Mouse (Mus musculus) heart, embryonic 11.5 days (tissue): ENCODE data around the gene Hormad2. TPM values are rescaled to one million over a fixed set of nuclear protein-coding genes. Genes with fewer than 3 reads are reported as not detected.

Experiments
- ATAC-seq: fragments of 200-750 bp; cut with Nextera tagmentation; replicated peaks from 2 replicates; pipeline ENCODE4 v1.8.0; 2017; ENCODE audit warnings: moderate library complexity; ENCODE audit not compliant: insufficient number of reproducible peaks, low FRiP score, low TSS enrichment
- H3K27ac ChIP-seq: fragments of 300-500 bp; sonication (generic); 2 replicates; pipeline ENCODE4 v1.5.1; 2014; ENCODE audit warnings: mild to moderate bottlenecking, low read depth, low read length
- H3K27me3 ChIP-seq: fragments of 300-500 bp; sonication (generic); 2 replicates; pipeline ENCODE4 v1.6.1; 2014; ENCODE audit warnings: mild to moderate bottlenecking, low read length, mixed read lengths; ENCODE audit not compliant: control insufficient read depth, insufficient read depth
- H3K36me3 ChIP-seq: fragments of 300-500 bp; sonication (generic); 2 replicates; pipeline ENCODE4 v1.6.1; 2014; ENCODE audit warnings: mild to moderate bottlenecking, low read length, moderate library complexity, mixed read lengths; ENCODE audit not compliant: control insufficient read depth, insufficient read depth
- H3K4me1 ChIP-seq: fragments of 300-500 bp; sonication (generic); 2 replicates; pipeline ENCODE4 v1.6.1; 2014; ENCODE audit warnings: low read length; ENCODE audit not compliant: control insufficient read depth, insufficient read depth
- H3K4me2 ChIP-seq: fragments of 300-500 bp; sonication (generic); 2 replicates; pipeline ENCODE4 v1.6.1; 2014; ENCODE audit warnings: mild to moderate bottlenecking, moderate library complexity
- H3K4me3 ChIP-seq: fragments of 300-500 bp; sonication (generic); 2 replicates; pipeline ENCODE4 v1.5.1; 2014; ENCODE audit warnings: low read depth, low read length
- H3K9ac ChIP-seq: fragments of 300-500 bp; sonication (generic); 2 replicates; pipeline ENCODE4 v1.6.1; 2014; ENCODE audit warnings: mild to moderate bottlenecking, low read depth, low read length, moderate library complexity
- H3K9me3 ChIP-seq: fragments of 300-500 bp; sonication (generic); replicated peaks from 2 replicates; pipeline ENCODE4 v1.6.1; 2016; ENCODE audit warnings: low read length; ENCODE audit not compliant: control insufficient read depth
- WGBS: fragments of 180-500 bp; shearing (Covaris S2); extraction: QIAGEN DNeasy Blood & Tissue Kit; methylation state at CpG from one replicate; pipeline ENCODE4 v1.1.7; 2014; ENCODE audit not compliant: insufficient replicate concordance; 5-methylcytosine and 5-hydroxymethylcytosine counted together
- polyA plus RNA-seq: library from polyadenylated mRNA; unstranded; fragments of >200 nt; fragmentation: Nextera tagmentation; extraction: Ambion mirVana; gene quantifications from 2 replicates; pipeline ENCODE4 v1.2.1, GENCODE M21; 2014

The Hormad2 gene
- polyA plus RNA-seq, 1 experiment from 2014 or later, result 0.82 TPM

- no peaks in the 10 kb centered on the region for H3K9me3 ChIP-seq
- no peak overlapping the region for H3K27ac ChIP-seq
- no peaks in the 10 kb centered on the region for H3K36me3 ChIP-seq
- H3K4me2 ChIP-seq, result no peak overlapping the region
- no peak for ATAC-seq
- no peak overlapping the region for H3K4me3 ChIP-seq
- 72% methylated on average over 7 of the region's 7 CpGs for WGBS
- H3K9ac ChIP-seq, result no peak overlapping the region
- peaks cover 4% of the 10 kb centered on the region; the same call in 1 of the 2 replicates for H3K4me1 ChIP-seq
- no peaks in the 10 kb centered on the region for H3K27me3 ChIP-seq
Observed at GRCm38 (mm10) chr11:4403381-4403780, 37.5 kb downstream of the Hormad2 start.

DNA sequence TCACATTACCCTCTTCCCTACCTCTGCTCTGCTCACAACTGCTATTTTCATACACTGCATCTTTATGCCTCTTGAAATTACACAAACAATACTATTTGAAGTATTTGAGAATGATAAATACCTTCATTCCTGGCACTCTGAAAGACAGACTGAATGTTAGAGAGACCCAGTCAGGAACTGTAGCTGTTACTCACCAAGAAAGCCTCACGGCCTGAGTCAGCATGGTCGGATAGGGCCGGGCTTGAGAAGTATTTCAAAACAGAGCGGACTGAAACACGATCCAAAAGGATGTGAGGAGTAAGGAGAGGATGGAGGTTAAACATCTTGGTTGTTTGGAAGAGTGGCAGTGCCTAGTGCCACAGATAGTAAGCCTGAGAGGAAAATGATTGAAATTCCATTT lies 39.7 kb downstream of the Hormad2 start:
- no peaks in the 10 kb centered on the region for H3K9me3 ChIP-seq
- H3K36me3 ChIP-seq, result no peaks in the 10 kb centered on the region
- H3K4me2 ChIP-seq, result no peak overlapping the region
- no peak overlapping the region for H3K9ac ChIP-seq
- 43% methylated on average over 5 of the region's 5 CpGs for WGBS
- no peak for ATAC-seq
- no peak overlapping the region for H3K4me3 ChIP-seq
- no peaks in the 10 kb centered on the region for H3K27me3 ChIP-seq
- H3K4me1 ChIP-seq, result peaks cover 4% of the 10 kb centered on the region; the same call in 1 of the 2 replicates
- H3K27ac ChIP-seq, result no peak overlapping the region

- no peak overlapping the region for H3K4me3 ChIP-seq
- no peak for ATAC-seq
- no peaks in the 10 kb centered on the region for H3K27me3 ChIP-seq
- H3K27ac ChIP-seq, result no peak overlapping the region
- no peaks in the 10 kb centered on the region for H3K9me3 ChIP-seq
- no peaks in the 10 kb centered on the region for H3K36me3 ChIP-seq
- no peak overlapping the region for H3K4me2 ChIP-seq
- no peak overlapping the region for H3K9ac ChIP-seq
- H3K4me1 ChIP-seq, result no peaks in the 10 kb centered on the region
Observed at GRCm38 (mm10) chr11:4394226-4394625, 46.7 kb downstream of the Hormad2 start.

- Histone ChIP-seq H3K27me3 (no peaks in the 10 kb centered on the region), H3K4me2 (no peak overlapping the region), H3K4me1 (no peaks in the 10 kb centered on the region), H3K9me3 (no peaks in the 10 kb centered on the region), H3K4me3 (no peak overlapping the region), H3K9ac (no peak overlapping the region), H3K36me3 (no peaks in the 10 kb centered on the region), H3K27ac (no peak overlapping the region)
- ATAC-seq, result no peak
- WGBS, result 31% methylated on average over 2 of the region's 2 CpGs
Observed at GRCm38 (mm10) chr11:4388018-4388417, 52.9 kb downstream of the Hormad2 start.

DNA sequence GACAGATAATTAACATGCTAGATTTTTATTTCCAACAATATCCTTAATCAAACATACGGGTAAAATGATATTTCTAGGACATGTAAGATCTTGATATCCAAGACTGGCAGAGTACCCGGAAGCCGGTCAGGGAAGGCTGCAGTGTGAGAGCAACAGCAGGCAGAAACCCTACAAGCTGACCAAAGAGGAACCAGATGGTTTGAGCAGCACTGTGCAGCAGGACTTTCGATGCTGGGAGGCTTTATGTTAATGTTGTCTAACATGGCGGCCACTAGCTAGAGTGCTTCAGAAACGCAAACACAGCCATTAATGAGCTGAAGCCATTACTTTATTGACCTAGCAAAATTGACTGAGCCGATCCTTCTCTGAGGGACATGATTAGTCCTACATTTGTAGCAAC lies 58.6 kb downstream of the Hormad2 start:
- H3K4me1 ChIP-seq, result no peaks in the 10 kb centered on the region
- 80% methylated on average over 7 of the region's 7 CpGs for WGBS
- no peak overlapping the region for H3K4me3 ChIP-seq
- H3K4me2 ChIP-seq, result no peak overlapping the region
- ATAC-seq, result no peak
- H3K27ac ChIP-seq, result no peak overlapping the region
- H3K9ac ChIP-seq, result no peak overlapping the region
- no peaks in the 10 kb centered on the region for H3K9me3 ChIP-seq
- no peaks in the 10 kb centered on the region for H3K36me3 ChIP-seq
- no peaks in the 10 kb centered on the region for H3K27me3 ChIP-seq

- Histone ChIP-seq H3K27ac (no peak overlapping the region), H3K9me3 (no peaks in the 10 kb centered on the region), H3K4me2 (no peak overlapping the region), H3K9ac (no peak overlapping the region), H3K27me3 (no peaks in the 10 kb centered on the region), H3K4me3 (no peak overlapping the region), H3K4me1 (no peaks in the 10 kb centered on the region), H3K36me3 (no peaks in the 10 kb centered on the region)
- ATAC-seq, result no peak
- WGBS, result 68% methylated on average over 4 of the region's 4 CpGs
Observed at GRCm38 (mm10) chr11:4379857-4380256, 61.0 kb downstream of the Hormad2 start.

- 75% methylated on average over 4 of the region's 4 CpGs for WGBS
- no peak for ATAC-seq
- H3K27ac ChIP-seq, result no peak overlapping the region
- H3K4me3 ChIP-seq, result no peak overlapping the region
- H3K4me1 ChIP-seq, result no peaks in the 10 kb centered on the region
- H3K4me2 ChIP-seq, result no peak overlapping the region
- H3K9ac ChIP-seq, result no peak overlapping the region
- no peaks in the 10 kb centered on the region for H3K36me3 ChIP-seq
- no peaks in the 10 kb centered on the region for H3K27me3 ChIP-seq
- no peaks in the 10 kb centered on the region for H3K9me3 ChIP-seq
Observed at GRCm38 (mm10) chr11:4366389-4366788, 74.5 kb downstream of the Hormad2 start.

- H3K4me2 ChIP-seq, result no peak overlapping the region
- ATAC-seq, result no peak
- no peak overlapping the region for H3K27ac ChIP-seq
- 58% methylated on average over 5 of the region's 5 CpGs for WGBS
- no peak overlapping the region for H3K4me3 ChIP-seq
- H3K9me3 ChIP-seq, result no peaks in the 10 kb centered on the region
- no peaks in the 10 kb centered on the region for H3K36me3 ChIP-seq
- H3K27me3 ChIP-seq, result no peaks in the 10 kb centered on the region
- no peak overlapping the region for H3K9ac ChIP-seq
- H3K4me1 ChIP-seq, result no peaks in the 10 kb centered on the region
Observed at GRCm38 (mm10) chr11:4355430-4355829, 85.5 kb downstream of the Hormad2 start.

DNA sequence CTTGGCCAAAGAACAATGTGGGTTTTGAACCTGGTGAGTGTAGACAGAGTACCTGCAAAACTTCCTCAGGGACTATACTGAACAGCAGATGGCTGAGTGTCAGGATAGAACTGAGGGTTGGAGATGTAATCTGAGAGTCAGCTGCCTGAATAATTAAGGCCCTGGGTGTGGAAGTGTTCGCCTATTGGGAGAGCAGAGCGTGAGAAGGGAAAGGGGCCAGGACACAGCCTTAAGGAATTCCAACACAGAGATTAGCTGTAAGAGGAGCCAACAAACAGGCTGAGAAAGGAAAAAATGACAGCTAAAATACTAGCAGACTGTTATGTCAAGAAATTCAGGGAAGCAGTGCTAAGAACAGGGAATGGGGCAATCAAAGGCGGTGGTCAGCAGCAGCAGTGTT lies 88.3 kb downstream of the Hormad2 start:
- no peaks in the 10 kb centered on the region for H3K36me3 ChIP-seq
- 43% methylated on average over 3 of the region's 3 CpGs for WGBS
- no peak overlapping the region for H3K4me3 ChIP-seq
- H3K27ac ChIP-seq, result no peak overlapping the region
- no peaks in the 10 kb centered on the region for H3K27me3 ChIP-seq
- no peak for ATAC-seq
- no peak overlapping the region for H3K4me2 ChIP-seq
- no peaks in the 10 kb centered on the region for H3K9me3 ChIP-seq
- no peaks in the 10 kb centered on the region for H3K4me1 ChIP-seq
- no peak overlapping the region for H3K9ac ChIP-seq
